Mouse (Mus musculus) heart, embryonic 10.5 days (tissue): ENCODE data around the gene Gse1. TPM values are rescaled to one million over a fixed set of nuclear protein-coding genes. Genes with fewer than 3 reads are reported as not detected.

Source experiments
- DNase-seq: peaks from one replicate; pipeline ENCODE4 v3.0.0-alpha.2; 2017; ENCODE audit warnings: low spot score
- H3K27ac ChIP-seq: fragments of 300-500 bp; sonication (generic); 2 replicates; pipeline ENCODE4 v1.5.1; 2016; ENCODE audit warnings: mild to moderate bottlenecking
- H3K27me3 ChIP-seq: fragments of 300-500 bp; sonication (generic); 2 replicates; pipeline ENCODE4 v1.6.1; 2016; ENCODE audit warnings: mild to moderate bottlenecking; ENCODE audit not compliant: poor library complexity, insufficient read depth, severe bottlenecking
- H3K36me3 ChIP-seq: fragments of 300-500 bp; sonication (generic); 2 replicates; pipeline ENCODE4 v1.6.1; 2016; ENCODE audit warnings: mild to moderate bottlenecking, moderate library complexity
- H3K4me1 ChIP-seq: fragments of 300-500 bp; sonication (generic); 2 replicates; pipeline ENCODE4 v1.6.1; 2016; ENCODE audit warnings: mild to moderate bottlenecking
- H3K4me3 ChIP-seq: fragments of 300-500 bp; sonication (generic); 2 replicates; pipeline ENCODE4 v1.5.1; 2016; ENCODE audit warnings: mild to moderate bottlenecking, moderate library complexity
- H3K9me3 ChIP-seq: fragments of 300-500 bp; sonication (generic); 2 replicates; pipeline ENCODE4 v1.6.1; 2016; ENCODE audit warnings: mild to moderate bottlenecking, moderate library complexity
- WGBS: fragments of 180-500 bp; shearing (Covaris S2); methylation state at CpG from one replicate; pipeline ENCODE4 v1.1.7; 2016; 5-methylcytosine and 5-hydroxymethylcytosine counted together
- polyA plus RNA-seq: library from polyadenylated mRNA; unstranded; fragments of >200 nt; fragmentation: Nextera tagmentation; extraction: Ambion mirVana; gene quantifications from 2 replicates; pipeline ENCODE4 v1.2.1, GENCODE M21; 2016

Gene Gse1
- polyA plus RNA-seq, 1 experiment from 2014 or later, result 13.7 TPM

- H3K27ac ChIP-seq, result peak overlapping the region; percentile 62
- 34% methylated on average over 7 of the region's 8 CpGs for WGBS
- peaks cover 57% of the 10 kb centered on the region for H3K4me1 ChIP-seq
- H3K9me3 ChIP-seq, result no peaks in the 10 kb centered on the region
- H3K36me3 ChIP-seq, result no peaks in the 10 kb centered on the region
- no peak for DNase-seq
- no peak overlapping the region for H3K4me3 ChIP-seq
- 0 out of 2 replicates have a peak, but pooled peaks cover 4% of the 10 kb centered on the region for H3K27me3 ChIP-seq
Measured at GRCm38 (mm10) chr8:120616663-120617626, 388.7 kb downstream of the Gse1 start.

- Histone ChIP-seq H3K4me3 (0 out of 2 replicates have a peak overlapping the region, but pooled peaks have one; percentile 12), H3K4me1 (peaks cover 63% of the 10 kb centered on the region)
- 3% methylated on average over 6 of the region's 6 CpGs for WGBS
Measured at GRCm38 (mm10) chr8:120618110-120618509, 389.9 kb downstream of the Gse1 start.

GRCm38 (mm10) chr8:120619235-120620180, 391.3 kb downstream of the Gse1 start:
- Histone ChIP-seq H3K27ac (peak overlapping the region; percentile 56), H3K9me3 (no peaks in the 10 kb centered on the region), H3K36me3 (no peaks in the 10 kb centered on the region), H3K27me3 (no peaks in the 10 kb centered on the region), H3K4me3 (no peak overlapping the region), H3K4me1 (peaks cover 77% of the 10 kb centered on the region)
- DNase-seq, result no peak
- 73% methylated on average over 11 of the region's 11 CpGs for WGBS

More at GRCm38 (mm10) chr8:120618110-120618509, 389.9 kb downstream of the Gse1 start:
- Histone ChIP-seq H3K36me3 (no peaks in the 10 kb centered on the region), H3K27ac (peak overlapping the region; percentile 39; the same call in 1 of the 2 replicates), H3K9me3 (no peaks in the 10 kb centered on the region), H3K27me3 (no peaks in the 10 kb centered on the region)
- DNase-seq, result peak; percentile 89

- 41% methylated on average over 7 of the region's 7 CpGs for WGBS
- Histone ChIP-seq H3K27me3 (no peaks in the 10 kb centered on the region), H3K9me3 (no peaks in the 10 kb centered on the region), H3K4me1 (peaks cover 80% of the 10 kb centered on the region), H3K36me3 (no peaks in the 10 kb centered on the region), H3K4me3 (no peak overlapping the region), H3K27ac (peak overlapping the region; percentile 56)
- no peak for DNase-seq
Measured at GRCm38 (mm10) chr8:120620441-120620840, 392.2 kb downstream of the Gse1 start.

GRCm38 (mm10) chr8:120622161-120622560, 393.9 kb downstream of the Gse1 start:
- peak overlapping the region; percentile 83 for H3K27ac ChIP-seq
- DNase-seq, result no peak
- WGBS, result 51% methylated on average over 14 of the region's 14 CpGs

GRCm38 (mm10) chr8:120623608-120624007, 395.4 kb downstream of the Gse1 start:
- WGBS, result 29% methylated on average over 2 of the region's 2 CpGs
- H3K4me3 ChIP-seq, result no peak overlapping the region
- peak overlapping the region; percentile 44 for H3K27ac ChIP-seq
- H3K27me3 ChIP-seq, result 0 out of 2 replicates have a peak, but pooled peaks cover 6% of the 10 kb centered on the region
- no peak for DNase-seq
- no peaks in the 10 kb centered on the region for H3K36me3 ChIP-seq
- H3K4me1 ChIP-seq, result peaks cover 60% of the 10 kb centered on the region
- no peaks in the 10 kb centered on the region for H3K9me3 ChIP-seq

More at GRCm38 (mm10) chr8:120622161-120622560, 393.9 kb downstream of the Gse1 start:
- Histone ChIP-seq H3K9me3 (no peaks in the 10 kb centered on the region), H3K4me1 (peaks cover 67% of the 10 kb centered on the region), H3K4me3 (no peak overlapping the region), H3K27me3 (0 out of 2 replicates have a peak, but pooled peaks cover 3% of the 10 kb centered on the region), H3K36me3 (no peaks in the 10 kb centered on the region)

- DNase-seq, result no peak
- 62% methylated on average over 11 of the region's 11 CpGs for WGBS
Measured at GRCm38 (mm10) chr8:120626461-120626860, 398.2 kb downstream of the Gse1 start.

GRCm38 (mm10) chr8:120627298-120627697, 399.0 kb downstream of the Gse1 start:
- Histone ChIP-seq H3K9me3 (no peaks in the 10 kb centered on the region), H3K4me3 (no peak overlapping the region), H3K27ac (no peak overlapping the region), H3K36me3 (no peaks in the 10 kb centered on the region), H3K27me3 (peaks cover 20% of the 10 kb centered on the region; the same call in 1 of the 2 replicates), H3K4me1 (peaks cover 53% of the 10 kb centered on the region)
- WGBS, result 86% methylated on average over 5 of the region's 5 CpGs
- DNase-seq, result no peak

More at GRCm38 (mm10) chr8:120626461-120626860, 398.2 kb downstream of the Gse1 start:
- Histone ChIP-seq H3K27ac (no peak overlapping the region), H3K36me3 (no peaks in the 10 kb centered on the region), H3K4me3 (no peak overlapping the region), H3K27me3 (0 out of 2 replicates have a peak, but pooled peaks cover 12% of the 10 kb centered on the region), H3K9me3 (no peaks in the 10 kb centered on the region), H3K4me1 (peaks cover 54% of the 10 kb centered on the region)

- WGBS, result 35% methylated on average over 5 of the region's 5 CpGs
- Histone ChIP-seq H3K27me3 (peaks cover 45% of the 10 kb centered on the region), H3K27ac (no peak overlapping the region), H3K4me1 (peaks cover 56% of the 10 kb centered on the region), H3K4me3 (no peak overlapping the region), H3K36me3 (no peaks in the 10 kb centered on the region), H3K9me3 (peaks cover 3% of the 10 kb centered on the region; the same call in 1 of the 2 replicates)
- no peak for DNase-seq
Measured at GRCm38 (mm10) chr8:120630031-120630430, 401.8 kb downstream of the Gse1 start.

GRCm38 (mm10) chr8:120630848-120631247, 402.6 kb downstream of the Gse1 start:
- peaks cover 50% of the 10 kb centered on the region for H3K27me3 ChIP-seq
- H3K36me3 ChIP-seq, result no peaks in the 10 kb centered on the region
- H3K27ac ChIP-seq, result no peak overlapping the region
- DNase-seq, result no peak
- 39% methylated on average over 6 of the region's 6 CpGs for WGBS
- no peak overlapping the region for H3K4me3 ChIP-seq
- H3K4me1 ChIP-seq, result peaks cover 52% of the 10 kb centered on the region
- peaks cover 3% of the 10 kb centered on the region; the same call in 1 of the 2 replicates for H3K9me3 ChIP-seq
